Mouse (Mus musculus): Measurements from ENCODE around the gene Mkrn3.

The Mkrn3 gene

GRCm38 (mm10) chr7:62419493-62420360, at the start of gene Mkrn3:
Gene Mkrn3, minus strand, starts transcription at chr7:62420139.
- DNase-seq (ENCODE audit: low spot score in 2 of 2) = peak in 1 of 2 experiments; percentile 38

GRCm38 (mm10) chr7:62463878-62464755, 44.2 kb upstream of the Mkrn3 start, which contains the start of gene Peg12:
Gene Peg12, minus strand, starts transcription at chr7:62464510.
- DNase-seq (ENCODE audit: low spot score in 2 of 2) = no peak

GRCm38 (mm10) chr7:62463007-62463877, 43.3 kb upstream of the Mkrn3 start:
- no peak for DNase-seq (ENCODE audit: low spot score in 2 of 2)

- no peak for DNase-seq (ENCODE audit: low spot score in 2 of 2)
These were observed 42.5 kb upstream of the Mkrn3 start for GRCm38 (mm10) chr7:62462229-62463006.

GRCm38 (mm10) chr7:62452353-62452752, 32.4 kb upstream of the Mkrn3 start:
- no peak for DNase-seq (ENCODE audit: low spot score in 2 of 2)

- DNase-seq (ENCODE audit: low spot score in 2 of 2) = no peak
These were observed 25.7 kb upstream of the Mkrn3 start for GRCm38 (mm10) chr7:62445431-62446165.

- no peak for DNase-seq (ENCODE audit: low spot score in 2 of 2)
These were observed 16.5 kb upstream of the Mkrn3 start for GRCm38 (mm10) chr7:62436394-62436793.

GRCm38 (mm10) chr7:62433243-62433642, 13.3 kb upstream of the Mkrn3 start:
- no peak for DNase-seq (ENCODE audit: low spot score in 2 of 2)

GRCm38 (mm10) chr7:62428337-62428736, 8.4 kb upstream of the Mkrn3 start:
- DNase-seq (ENCODE audit: low spot score in 2 of 2) = peak in 1 of 2 experiments; percentile 3

GRCm38 (mm10) chr7:62423210-62423609, 3.3 kb upstream of the Mkrn3 start:
- no peak for DNase-seq (ENCODE audit: low spot score in 2 of 2)

GRCm38 (mm10) chr7:62420566-62420965, 627 bp upstream of the Mkrn3 start:
- no peak for DNase-seq (ENCODE audit: low spot score in 2 of 2)

- DNase-seq (ENCODE audit: low spot score in 2 of 2) = no peak
These were observed 840 bp downstream of the Mkrn3 start for GRCm38 (mm10) chr7:62419105-62419492.

- no peak for DNase-seq (ENCODE audit: low spot score in 2 of 2)
These were observed 1.6 kb downstream of the Mkrn3 start for GRCm38 (mm10) chr7:62418346-62418745.

- DNase-seq (ENCODE audit: low spot score in 2 of 2) = no peak
These were observed 3.8 kb downstream of the Mkrn3 start for GRCm38 (mm10) chr7:62416173-62416572.

- no peak for DNase-seq (ENCODE audit: low spot score in 2 of 2)
These were observed 4.7 kb downstream of the Mkrn3 start for GRCm38 (mm10) chr7:62415222-62415621.

- no peak for DNase-seq (ENCODE audit: low spot score in 2 of 2)
These were observed 12.1 kb downstream of the Mkrn3 start for GRCm38 (mm10) chr7:62407803-62408202.

GRCm38 (mm10) chr7:62406573-62407050, 13.3 kb downstream of the Mkrn3 start:
- DNase-seq (ENCODE audit: low spot score in 2 of 2) = no peak

- DNase-seq (ENCODE audit: low spot score in 2 of 2) = no peak
These were observed 27.7 kb downstream of the Mkrn3 start for GRCm38 (mm10) chr7:62392202-62392601.

GRCm38 (mm10) chr7:62388291-62388690, 31.6 kb downstream of the Mkrn3 start:
- no peak for DNase-seq (ENCODE audit: low spot score in 2 of 2)

GRCm38 (mm10) chr7:62382391-62382790, 37.5 kb downstream of the Mkrn3 start:
- peak in 1 of 2 experiments; percentile 32 for DNase-seq (ENCODE audit: low spot score in 2 of 2)

Measured in left cerebral cortex, adult 9 months (tissue).